Mouse (Mus musculus) spleen, postnatal 0 days (tissue): ENCODE measurements around the gene Fam32a. TPM values are rescaled to one million over a fixed set of nuclear protein-coding genes. Genes with fewer than 3 reads are reported as not detected.

Experiments used
- polyA plus RNA-seq: library from polyadenylated mRNA; unstranded; fragments of >200 nt; fragmentation: Nextera tagmentation; extraction: Ambion mirVana; gene quantifications from 2 replicates; pipeline ENCODE4 v1.2.1, GENCODE M21; 2015

Gene Fam32a
- 52.6 and 55.1 TPM in 2 replicates for polyA plus RNA-seq

GRCm38 (mm10) chr8:72219541-72220363, at the start of gene Fam32a:
Gene Fam32a (plus strand): TSS chr8:72219730.

GRCm38 (mm10) chr8:72189417-72190214, 29.9 kb upstream of the Fam32a start, which contains the start of gene Hsh2d:
Gene Hsh2d (plus strand): TSS chr8:72189638.

DNA sequence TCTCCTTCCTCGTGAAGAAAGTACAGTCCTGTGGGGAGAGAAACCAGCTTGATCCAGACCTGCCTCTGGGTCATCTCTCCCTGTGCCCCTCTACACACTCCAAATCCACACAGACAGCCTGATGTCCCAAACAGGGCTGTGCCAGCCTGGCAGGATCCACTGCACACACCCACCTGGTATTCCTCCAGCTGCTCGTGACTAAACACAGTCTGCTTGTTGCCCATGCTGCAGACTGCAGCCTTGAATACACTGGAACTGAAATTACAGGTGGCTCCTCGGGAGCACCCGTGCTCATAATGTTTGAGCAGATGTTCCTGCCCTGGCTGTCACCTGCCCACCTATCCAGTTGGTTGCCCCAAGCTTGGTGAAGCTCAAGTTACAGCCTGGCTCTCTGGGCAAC, 6.8 kb upstream of the Fam32a start, which contains the start of gene Cib3:
Gene Cib3, minus strand, starts transcription at position 87 of the 400 bp plus-strand sequence.

GRCm38 (mm10) chr8:72213536-72213935, 6.0 kb upstream of the Fam32a start, which contains the start of gene Gm11034:
Gene Gm11034 (minus strand): TSS chr8:72213636.

DNA sequence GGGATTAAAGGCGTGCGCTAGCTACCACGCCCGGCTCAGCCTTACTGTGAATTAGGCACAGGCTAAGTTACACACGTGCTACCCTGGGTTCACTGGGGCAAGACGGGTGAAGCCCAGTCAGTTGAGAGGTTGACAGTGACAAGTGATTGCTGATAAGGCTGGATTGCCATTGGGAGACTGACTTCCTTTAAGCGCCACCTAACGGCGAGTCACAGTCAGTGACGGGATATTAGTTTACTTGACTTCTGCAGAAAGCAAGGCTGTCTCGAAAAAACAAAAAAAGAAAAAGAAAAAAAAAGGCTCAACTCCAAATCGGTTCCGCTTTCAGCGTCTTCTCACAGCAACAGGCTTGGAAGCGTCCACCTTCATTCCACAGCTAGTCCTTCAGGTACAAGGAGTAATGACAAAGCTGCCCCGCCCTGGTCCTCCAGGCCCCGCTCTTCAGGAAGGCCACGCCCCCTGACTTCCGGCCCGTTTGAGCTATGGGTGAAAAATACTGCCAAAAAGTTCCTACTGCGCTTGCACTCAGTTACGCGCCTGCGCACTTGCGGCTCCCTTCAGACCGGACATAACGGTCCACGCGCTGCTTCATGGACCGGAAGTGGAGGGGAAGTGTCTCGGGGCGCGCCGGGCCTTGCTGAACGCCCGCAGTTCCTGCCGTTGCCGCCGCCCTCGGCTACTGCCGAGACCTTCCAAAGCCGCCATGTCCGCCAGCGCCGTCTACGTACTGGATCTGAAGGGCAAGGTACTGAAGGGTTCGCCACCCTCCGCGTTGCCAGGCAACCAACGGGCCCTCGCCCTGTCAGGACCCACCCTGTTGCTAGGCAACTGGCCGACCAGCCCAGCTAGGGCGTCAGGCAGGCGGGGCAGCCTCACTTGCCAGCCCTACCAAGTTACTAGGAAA, 20.2 kb downstream of the Fam32a start, which contains the start of gene Ap1m1:
Gene Ap1m1, plus strand, starts transcription at position 520 of the 904 bp plus-strand sequence.

Other genes with a start within 250 kb of the Fam32a start
- gene Cyp4f18, start 210.1 kb upstream of the Fam32a start, polyA plus RNA-seq = 37.6 and 46.6 TPM in 2 replicates
- 0.13 TPM in 1 of 2 replicates, not detected in the other for gene Olfr372, start 178.5 kb upstream of the Fam32a start, polyA plus RNA-seq
- gene Olfr373, start 136.6 kb upstream of the Fam32a start, polyA plus RNA-seq = 0.06 and 0.07 TPM in 2 replicates
- 0.04 TPM in 1 of 2 replicates, not detected in the other for gene Olfr374, start 112.7 kb upstream of the Fam32a start, polyA plus RNA-seq
- 196 and 211 TPM in 2 replicates for gene Tpm4, start 84.8 kb upstream of the Fam32a start, polyA plus RNA-seq
- 58.0 and 61.8 TPM in 2 replicates for gene Rab8a, start 58.5 kb upstream of the Fam32a start, polyA plus RNA-seq
- 2.7 and 3.6 TPM in 2 replicates for gene Hsh2d, start 30.1 kb upstream of the Fam32a start, polyA plus RNA-seq
- gene Cib3, start 6.9 kb upstream of the Fam32a start, polyA plus RNA-seq = 0.26 and 0.39 TPM in 2 replicates
- not detected in 2 replicates for gene Gm11034, start 6.1 kb upstream of the Fam32a start, polyA plus RNA-seq
- 68.3 and 74.6 TPM in 2 replicates for gene Ap1m1, start 20.3 kb downstream of the Fam32a start, polyA plus RNA-seq
- 12.0 and 12.3 TPM in 2 replicates for gene Gm10282, start 85.5 kb downstream of the Fam32a start, polyA plus RNA-seq
- gene Klf2, start 99.3 kb downstream of the Fam32a start, polyA plus RNA-seq = 18.5 and 24.5 TPM in 2 replicates
- 18.2 and 19.9 TPM in 2 replicates for gene Eps15l1, start 201.7 kb downstream of the Fam32a start, polyA plus RNA-seq
- gene Calr3, start 224.1 kb downstream of the Fam32a start, polyA plus RNA-seq = 0.68 and 0.87 TPM in 2 replicates
- gene 1700030K09Rik, start 224.2 kb downstream of the Fam32a start, polyA plus RNA-seq = 3.8 and 5.7 TPM in 2 replicates